Mouse (Mus musculus) embryonic facial prominence, embryonic 15.5 days (tissue): ENCODE results near the gene Ap4e1. TPM values are rescaled to one million over a fixed set of nuclear protein-coding genes. Genes with fewer than 3 reads are reported as not detected.
"Not testable (repeated sequence)": the region's sequence is repeated elsewhere in the genome, so short reads cannot be mapped to it uniquely, and the experiment has no call there.

Source experiments
- ATAC-seq: fragments of 200-750 bp; cut with Nextera tagmentation; 2 replicates; pipeline ENCODE4 v1.8.0; 2017; ENCODE audit warnings: low read depth, moderate TSS enrichment; ENCODE audit not compliant: insufficient number of reproducible peaks, low FRiP score, low TSS enrichment
- H3K27ac ChIP-seq: fragments of 300-500 bp; sonication (generic); replicated peaks from 2 replicates; pipeline ENCODE4 v1.5.1; 2015; ENCODE audit warnings: mild to moderate bottlenecking, inconsistent platforms
- H3K27me3 ChIP-seq: fragments of 300-500 bp; sonication (generic); 2 replicates; pipeline ENCODE4 v1.6.1; 2015; ENCODE audit warnings: inconsistent platforms
- H3K36me3 ChIP-seq: fragments of 300-500 bp; sonication (generic); 2 replicates; pipeline ENCODE4 v1.6.1; 2015; ENCODE audit warnings: mild to moderate bottlenecking, inconsistent platforms
- H3K4me1 ChIP-seq: fragments of 300-500 bp; sonication (generic); 2 replicates; pipeline ENCODE4 v1.6.1; 2015; ENCODE audit warnings: inconsistent platforms
- H3K4me2 ChIP-seq: fragments of 300-500 bp; sonication (generic); replicated peaks from 2 replicates; pipeline ENCODE4 v1.6.1; 2015; ENCODE audit warnings: mild to moderate bottlenecking, inconsistent platforms
- H3K4me3 ChIP-seq: fragments of 300-500 bp; sonication (generic); replicated peaks from 2 replicates; pipeline ENCODE4 v1.5.1; 2015; ENCODE audit warnings: mild to moderate bottlenecking, inconsistent platforms
- H3K9ac ChIP-seq: fragments of 300-500 bp; sonication (generic); 2 replicates; pipeline ENCODE4 v1.6.1; 2015; ENCODE audit warnings: inconsistent platforms
- H3K9me3 ChIP-seq: fragments of 300-500 bp; sonication (generic); replicated peaks from 2 replicates; pipeline ENCODE4 v1.6.1; 2016; ENCODE audit warnings: inconsistent platforms
- WGBS: fragments of 180-500 bp; shearing (Covaris S2); methylation state at CpG from one replicate; pipeline ENCODE4 v1.1.7; 2015; 5-methylcytosine and 5-hydroxymethylcytosine counted together
- microRNA-seq: library from miRNA; unstranded; fragments of <30 nt; microRNA quantifications from one replicate; pipeline ENCODE4, GENCODE M21; 2016; ENCODE audit warnings: borderline number of aligned reads
- polyA plus RNA-seq: library from polyadenylated mRNA; unstranded; fragments of >200 nt; fragmentation: Nextera tagmentation; extraction: Ambion mirVana; gene quantifications from 2 replicates; pipeline ENCODE4 v1.2.1, GENCODE M21; 2015

Ap4e1 gene
- polyA plus RNA-seq, 1 experiment from 2014 or later: 10.9 TPM

DNA sequence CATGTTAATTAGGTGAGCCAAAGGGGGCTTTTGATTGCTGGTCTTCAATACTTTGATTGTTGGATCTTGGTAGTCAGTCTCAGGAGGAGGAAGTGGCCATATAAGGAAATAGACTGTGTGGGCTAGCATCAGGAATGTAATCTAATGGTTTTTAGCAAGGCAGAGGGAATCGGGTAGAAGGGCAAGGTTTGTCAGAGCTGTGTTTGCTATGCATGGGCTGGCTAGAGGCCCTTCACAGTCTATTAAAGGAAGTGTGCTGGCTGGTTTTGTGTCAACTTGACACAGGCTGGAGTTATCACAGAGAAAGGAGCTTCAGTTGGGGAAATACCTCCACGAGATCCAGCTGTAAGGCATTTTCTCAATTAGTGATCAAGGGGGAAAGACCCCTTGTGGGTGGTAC lies 70.5 kb downstream of the Ap4e1 start:
- 58% methylated on average over 2 of the region's 2 CpGs for WGBS
- not testable (repeated sequence) for H3K4me1 ChIP-seq, H3K4me2 ChIP-seq, H3K27me3 ChIP-seq, H3K27ac ChIP-seq, H3K4me3 ChIP-seq, ATAC-seq, H3K36me3 ChIP-seq, H3K9me3 ChIP-seq, H3K9ac ChIP-seq

DNA sequence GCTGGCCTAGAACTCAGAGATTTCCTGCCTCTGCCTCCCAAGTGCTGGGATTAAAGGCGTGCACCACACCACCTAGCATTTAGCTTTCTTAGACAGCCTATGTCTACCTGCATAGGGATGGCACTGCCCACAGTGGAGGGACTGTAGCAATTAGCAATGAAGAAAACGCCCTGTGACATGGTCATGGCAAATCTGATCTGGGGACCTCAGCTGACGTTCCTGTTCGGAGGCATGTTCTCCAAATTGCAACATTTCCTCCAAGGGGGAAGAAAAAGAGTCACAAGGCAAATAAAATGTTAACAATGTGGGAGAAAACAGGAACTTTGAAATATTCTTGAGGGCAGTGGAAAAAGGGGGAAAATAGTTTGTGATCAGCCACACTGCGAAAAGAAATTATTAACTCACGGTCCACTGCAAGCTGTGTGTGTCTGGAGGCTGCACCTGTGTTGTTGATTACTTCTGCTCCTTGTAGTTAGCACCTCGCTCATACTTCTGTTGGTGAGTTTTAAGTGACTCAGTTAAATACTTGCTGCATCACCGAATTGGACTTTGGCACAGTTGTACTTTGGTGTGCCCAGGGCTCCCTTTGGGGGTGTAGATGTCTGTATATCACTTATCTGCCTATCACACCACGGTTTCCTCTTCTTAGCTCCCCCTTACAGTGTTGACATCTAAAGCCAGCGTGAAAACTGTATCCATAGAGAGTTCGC lies 71.5 kb downstream of the Ap4e1 start:
- no peak for ATAC-seq
- Histone ChIP-seq H3K27me3 (no peaks in the 10 kb centered on the region), H3K36me3 (no peaks in the 10 kb centered on the region), H3K27ac (no peak overlapping the region), H3K9me3 (no peaks in the 10 kb centered on the region), H3K4me2 (no peak overlapping the region), H3K4me1 (no peaks in the 10 kb centered on the region), H3K4me3 (no peak overlapping the region), H3K9ac (no peak overlapping the region)
- WGBS: 89% methylated on average over 11 of the region's 11 CpGs

DNA sequence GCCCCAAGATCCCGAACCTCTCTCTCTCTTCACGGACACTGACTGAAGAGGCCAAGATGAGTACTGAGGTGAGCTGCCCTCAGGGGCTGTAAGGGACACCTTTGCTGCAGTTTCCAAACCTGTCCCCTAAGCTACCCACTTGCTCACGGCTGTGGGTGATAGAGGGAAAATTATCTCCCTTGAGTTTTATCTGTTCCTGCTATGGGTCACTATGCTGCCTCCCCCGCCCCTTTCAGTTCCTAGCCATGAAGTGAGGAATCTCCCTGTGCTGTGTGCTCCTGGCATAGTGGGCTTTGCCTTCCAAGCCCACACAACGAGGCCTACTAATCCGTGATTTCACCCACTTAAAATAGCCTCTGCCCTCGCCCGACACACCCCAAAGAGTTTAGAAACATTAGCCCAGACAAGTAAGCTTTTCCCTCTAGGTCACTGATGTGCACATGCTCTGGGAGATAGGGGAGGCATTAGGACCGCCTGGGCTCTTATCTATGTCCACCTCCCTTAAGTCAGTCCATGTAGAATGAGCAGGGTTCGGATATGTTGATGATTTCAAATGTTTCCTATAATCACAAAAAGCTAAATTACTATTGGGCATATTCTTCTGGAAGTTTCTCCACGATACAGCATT lies 72.2 kb downstream of the Ap4e1 start:
- ATAC-seq: no peak
- 89% methylated on average over 11 of the region's 11 CpGs for WGBS
- H3K4me1 ChIP-seq: no peaks in the 10 kb centered on the region
- no peak overlapping the region for H3K4me3 ChIP-seq
- H3K4me2 ChIP-seq: no peak overlapping the region
- H3K9ac ChIP-seq: no peak overlapping the region
- no peaks in the 10 kb centered on the region for H3K27me3 ChIP-seq
- H3K36me3 ChIP-seq: no peaks in the 10 kb centered on the region
- H3K27ac ChIP-seq: no peak overlapping the region
- no peaks in the 10 kb centered on the region for H3K9me3 ChIP-seq

DNA sequence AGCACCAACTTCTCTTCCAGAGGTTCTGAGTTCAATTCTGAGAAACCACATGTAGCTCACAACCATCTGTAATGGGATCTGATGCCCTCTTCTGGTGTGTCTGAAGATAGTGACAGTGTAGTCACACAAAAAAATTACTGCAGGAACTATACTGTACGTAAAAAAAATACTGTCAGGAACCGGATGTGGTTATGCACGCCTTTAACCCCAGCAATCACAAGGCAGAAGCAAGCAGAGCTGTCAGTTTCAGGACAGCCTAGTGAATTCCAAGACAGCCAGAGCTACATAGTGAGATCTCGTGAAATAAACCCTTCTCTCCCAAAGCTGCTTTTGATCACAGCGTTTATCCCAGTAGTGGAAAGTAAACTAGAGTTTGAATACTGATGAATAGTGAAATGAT lies 77.7 kb downstream of the Ap4e1 start:
- 83% methylated on average over 5 of the region's 5 CpGs for WGBS
- Histone ChIP-seq H3K4me2 (no peak overlapping the region), H3K4me3 (no peak overlapping the region), H3K36me3 (peaks cover 4% of the 10 kb centered on the region), H3K27ac (no peak overlapping the region), H3K4me1 (no peaks in the 10 kb centered on the region), H3K9me3 (no peaks in the 10 kb centered on the region), H3K9ac (no peak overlapping the region), H3K27me3 (no peaks in the 10 kb centered on the region)
- ATAC-seq: no peak

DNA sequence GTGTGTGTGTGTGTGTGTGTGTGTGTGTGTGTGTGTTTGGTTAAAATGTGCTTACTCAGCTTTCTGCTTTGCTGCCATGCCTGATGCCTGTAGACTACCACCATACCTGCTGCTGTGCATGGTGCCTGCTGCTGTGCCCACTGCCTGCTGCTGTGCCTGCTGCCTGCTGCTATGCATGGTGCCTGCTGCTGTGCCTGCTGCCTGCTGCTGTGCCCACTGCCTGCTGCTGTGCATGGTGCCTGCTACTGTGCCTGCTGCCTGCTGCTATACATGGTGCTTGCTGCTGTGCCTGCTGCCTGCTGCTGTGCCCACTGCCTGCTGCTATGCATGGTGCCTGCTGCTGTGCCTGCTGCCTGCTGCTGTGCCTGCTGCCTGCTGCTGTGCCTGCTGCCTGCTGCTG lies 81.6 kb downstream of the Ap4e1 start:
- ATAC-seq, H3K4me2 ChIP-seq: not testable (repeated sequence)

DNA sequence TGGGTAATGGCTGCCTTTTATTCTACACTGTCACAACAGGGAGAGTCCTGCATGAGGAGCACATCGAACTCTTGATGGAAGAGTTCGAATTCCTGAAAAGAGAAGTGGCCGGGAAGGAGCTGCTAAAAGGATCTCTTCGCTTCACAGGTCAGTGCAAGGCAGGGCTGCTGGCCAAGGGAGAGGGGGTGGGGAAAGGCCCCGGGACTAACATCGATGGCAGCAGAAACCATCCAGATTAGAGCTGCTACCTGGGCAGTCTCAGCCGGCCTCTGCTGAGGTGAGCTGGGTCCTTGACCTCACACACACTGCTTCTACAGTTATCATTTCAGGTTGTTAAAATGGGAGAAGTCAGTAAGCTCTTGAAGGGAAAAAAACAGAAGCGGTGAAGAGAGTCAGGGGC lies 83.5 kb downstream of the Ap4e1 start:
- H3K9ac ChIP-seq: no peak overlapping the region
- no peak overlapping the region for H3K27ac ChIP-seq
- no peak overlapping the region for H3K4me2 ChIP-seq
- no peak overlapping the region for H3K4me3 ChIP-seq
- no peaks in the 10 kb centered on the region for H3K27me3 ChIP-seq
- no peaks in the 10 kb centered on the region for H3K9me3 ChIP-seq
- WGBS: 72% methylated on average over 8 of the region's 8 CpGs
- H3K36me3 ChIP-seq: peaks cover 12% of the 10 kb centered on the region; the same call in 1 of the 2 replicates
- ATAC-seq: no peak
- no peaks in the 10 kb centered on the region for H3K4me1 ChIP-seq

More for the DNA sequence above, 81.6 kb downstream of the Ap4e1 start:
- not testable (repeated sequence) for H3K36me3 ChIP-seq, H3K4me1 ChIP-seq, H3K9ac ChIP-seq, H3K27me3 ChIP-seq, H3K4me3 ChIP-seq, H3K9me3 ChIP-seq, H3K27ac ChIP-seq

DNA sequence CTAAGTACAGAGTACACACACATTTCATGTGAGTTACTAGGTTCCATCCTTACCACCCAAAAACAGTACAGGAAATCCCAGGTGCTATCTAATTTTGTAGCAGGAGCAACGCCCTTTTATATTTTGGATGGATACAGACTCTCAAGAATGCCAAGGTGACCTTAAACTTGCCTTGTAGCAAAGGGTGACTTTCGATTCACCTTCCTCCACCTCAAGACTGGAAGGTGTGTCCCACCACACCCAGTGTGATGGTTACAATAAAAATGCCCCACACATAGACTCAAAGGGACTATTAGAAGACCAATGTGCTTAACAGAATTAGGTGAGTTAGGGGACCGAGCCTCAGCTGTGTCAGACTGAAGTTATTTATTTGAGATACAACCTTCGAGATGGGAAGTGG lies 100.5 kb downstream of the Ap4e1 start:
- no peak overlapping the region for H3K4me3 ChIP-seq
- H3K36me3 ChIP-seq: peaks cover 84% of the 10 kb centered on the region
- WGBS: 93% methylated on average over 4 of the region's 4 CpGs

More for the DNA sequence above, 100.5 kb downstream of the Ap4e1 start:
- no peak overlapping the region for H3K9ac ChIP-seq
- no peak for ATAC-seq
- no peaks in the 10 kb centered on the region for H3K9me3 ChIP-seq
- no peaks in the 10 kb centered on the region for H3K27me3 ChIP-seq
- no peak overlapping the region for H3K4me2 ChIP-seq
- H3K27ac ChIP-seq: no peak overlapping the region
- no peaks in the 10 kb centered on the region for H3K4me1 ChIP-seq

Small RNA genes lying within 50 kb of the gene (microRNA-seq; reads per million reads assigned to microRNA genes)
- gene Gm24081: not detected

Other genes starting within 250 kb of the Ap4e1 start
- 2.0 and 2.1 TPM in 2 replicates for gene Usp50, start 225.2 kb upstream of the Ap4e1 start, polyA plus RNA-seq
- gene Trpm7, start 132.5 kb upstream of the Ap4e1 start, polyA plus RNA-seq: 45.6 and 47.8 TPM in 2 replicates
- 60.2 and 63.2 TPM in 2 replicates for gene Sppl2a, start 75.5 kb upstream of the Ap4e1 start, polyA plus RNA-seq
- 54.7 and 55.4 TPM in 2 replicates for gene Blvra, start 61.9 kb downstream of the Ap4e1 start, polyA plus RNA-seq
- 60.2 and 62.2 TPM in 2 replicates for gene Ncaph, start 125.2 kb downstream of the Ap4e1 start, polyA plus RNA-seq
- 27.2 and 27.4 TPM in 2 replicates for gene Itpripl1, start 134.7 kb downstream of the Ap4e1 start, polyA plus RNA-seq
- gene 1810024B03Rik, start 199.6 kb downstream of the Ap4e1 start, polyA plus RNA-seq: 1.9 and 2.3 TPM in 2 replicates
- gene Snrnp200, start 199.7 kb downstream of the Ap4e1 start, polyA plus RNA-seq: 48.1 and 50.0 TPM in 2 replicates
- gene Ciao1, start 239.1 kb downstream of the Ap4e1 start, polyA plus RNA-seq: 65.7 and 73.8 TPM in 2 replicates
- gene Tmem127, start 239.2 kb downstream of the Ap4e1 start, polyA plus RNA-seq: 30.3 and 30.9 TPM in 2 replicates